Mouse (Mus musculus): ENCODE data around the gene Chil1.

DNA sequence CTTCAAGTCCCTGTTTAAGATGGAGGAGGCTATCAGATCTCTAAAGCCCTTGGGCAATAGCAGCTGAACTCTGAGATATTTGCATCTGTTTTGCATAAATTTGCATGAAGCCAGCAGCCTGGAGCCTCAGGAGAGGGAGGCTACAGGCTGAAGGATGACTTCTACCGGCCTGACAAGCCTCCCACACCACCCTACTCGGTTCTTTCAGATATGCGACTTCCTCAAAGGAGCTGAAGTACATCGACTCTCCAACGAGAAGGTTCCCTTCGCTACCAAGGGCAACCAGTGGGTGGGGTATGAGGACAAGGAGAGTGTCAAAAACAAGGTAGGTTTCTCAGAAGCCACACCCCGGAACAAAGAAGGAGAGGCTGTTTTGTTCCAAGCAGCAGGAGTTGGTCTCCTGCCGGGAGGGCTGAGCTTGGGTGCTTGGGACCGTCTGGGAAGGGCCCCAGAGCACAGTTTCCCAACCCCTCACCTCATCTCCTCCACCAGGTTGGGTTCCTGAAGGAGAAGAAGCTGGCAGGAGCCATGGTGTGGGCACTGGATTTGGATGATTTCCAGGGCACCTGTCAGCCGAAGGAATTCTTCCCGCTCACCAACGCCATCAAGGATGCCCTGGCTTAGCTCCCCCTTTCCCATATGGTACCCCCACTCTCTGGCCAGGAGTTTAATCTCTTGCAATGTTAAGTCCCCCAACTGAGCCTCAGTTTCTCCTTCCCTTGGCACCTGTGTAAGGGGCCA, 7.2 kb downstream of the Chil1 start:
- TF ChIP-seq CTCF (IDR thresholded peaks at IDR 0.05; ENCODE audit: low read depth, low read length) = no peak
- no peak for TF ChIP-seq POLR2A (IDR thresholded peaks at IDR 0.05; ENCODE audit: extremely low read depth, insufficient read depth, low read length)

All from liver, adult 2 months (tissue).